Mouse (Mus musculus) myocyte (in vitro differentiated cells): ENCODE measurements around the gene Coro7. TPM values are rescaled to one million over a fixed set of nuclear protein-coding genes. Genes with fewer than 3 reads are reported as not detected.

Source experiments
- H3K27me3 ChIP-seq: one replicate; pipeline ENCODE4 v1.6.1; 2011; ENCODE audit not compliant: control insufficient read depth, insufficient read depth, insufficient read length
- H3K36me3 ChIP-seq: one replicate; pipeline ENCODE4 v1.6.1; 2011; ENCODE audit not compliant: control insufficient read depth, insufficient read depth
- H3K4me2 ChIP-seq: one replicate; pipeline ENCODE4 v1.6.1; 2011; ENCODE audit warnings: low read depth, control low read depth
- H3K4me3 ChIP-seq: one replicate; pipeline ENCODE4 v1.5.1; 2011; ENCODE audit warnings: mild to moderate bottlenecking, control low read depth, moderate library complexity
- H3K79me2 ChIP-seq: one replicate; pipeline ENCODE4 v1.6.1; 2011; ENCODE audit not compliant: control insufficient read depth, insufficient read depth
- H3ac ChIP-seq: one replicate; pipeline ENCODE4 v1.6.1; 2011; ENCODE audit not compliant: control insufficient read depth, insufficient read length
- CEBPB ChIP-seq: IDR thresholded peaks from 2 replicates; pipeline ENCODE4 v1.6.1; 2011; ENCODE audit warnings: mild to moderate bottlenecking, moderate library complexity; ENCODE audit not compliant: poor library complexity, insufficient read depth, severe bottlenecking
- MAX ChIP-seq: IDR thresholded peaks from one replicate; pipeline ENCODE4 v1.6.1; 2011; ENCODE audit warnings: low read depth, mild to moderate bottlenecking, control low read depth
- MYOD1 ChIP-seq, 3 experiments: IDR thresholded peaks; one replicate each; pipeline ENCODE4 v1.6.1; 2011; ENCODE audit warnings: control low read depth in 2 of 3, low read depth in 2 of 3, mild to moderate bottlenecking in 2 of 3, moderate library complexity in 1 of 3; ENCODE audit not compliant: insufficient read length in 2 of 3, control insufficient read depth in 1 of 3
- MYOG ChIP-seq, 3 experiments: IDR thresholded peaks; one replicate each; pipeline ENCODE4 v1.6.1; 2011; ENCODE audit warnings: control low read depth in 2 of 3, low read depth in 2 of 3, mild to moderate bottlenecking in 2 of 3; ENCODE audit not compliant: insufficient read length in 2 of 3, control insufficient read depth in 1 of 3, insufficient read depth in 1 of 3
- POLR2A ChIP-seq: IDR thresholded peaks from one replicate; pipeline ENCODE4 v1.6.1; 2011; ENCODE audit warnings: low read depth, mild to moderate bottlenecking, control low read depth, moderate library complexity; ENCODE audit not compliant: insufficient read length
- POLR2AphosphoS2 ChIP-seq: IDR thresholded peaks from one replicate; pipeline ENCODE4 v1.6.1; 2011; ENCODE audit warnings: low read depth, control low read depth; ENCODE audit not compliant: insufficient read length
- REST ChIP-seq: IDR thresholded peaks from one replicate; pipeline ENCODE4 v1.6.1; 2011; ENCODE audit warnings: mild to moderate bottlenecking, control low read depth, moderate library complexity; ENCODE audit not compliant: insufficient read depth, insufficient read length
- SRF ChIP-seq: IDR thresholded peaks from one replicate; pipeline ENCODE4 v1.6.1; 2011; ENCODE audit warnings: low read depth; ENCODE audit not compliant: control insufficient read depth, insufficient read length
- TCF12 ChIP-seq: IDR thresholded peaks from one replicate; pipeline ENCODE4 v1.6.1; 2011; ENCODE audit warnings: mild to moderate bottlenecking, control low read depth; ENCODE audit not compliant: poor library complexity, insufficient read depth, severe bottlenecking
- TCF3 ChIP-seq: IDR thresholded peaks from one replicate; pipeline ENCODE4 v1.6.1; 2011; ENCODE audit warnings: low read depth, control low read depth; ENCODE audit not compliant: insufficient read length
- USF1 ChIP-seq: IDR thresholded peaks from one replicate; pipeline ENCODE4 v1.6.1; 2011; ENCODE audit warnings: low read depth, mild to moderate bottlenecking, control low read depth, moderate library complexity
- polyA plus RNA-seq: library from polyadenylated mRNA; unstranded; fragments of >200 nt; fragmentation: generic; extraction: Trizol; gene quantifications from one replicate; pipeline ENCODE4 v1.2.1, GENCODE M21; 2012; ENCODE audit warnings: missing spikeins

The Coro7 gene
- polyA plus RNA-seq, 1 experiment, result 15.2 TPM

DNA sequence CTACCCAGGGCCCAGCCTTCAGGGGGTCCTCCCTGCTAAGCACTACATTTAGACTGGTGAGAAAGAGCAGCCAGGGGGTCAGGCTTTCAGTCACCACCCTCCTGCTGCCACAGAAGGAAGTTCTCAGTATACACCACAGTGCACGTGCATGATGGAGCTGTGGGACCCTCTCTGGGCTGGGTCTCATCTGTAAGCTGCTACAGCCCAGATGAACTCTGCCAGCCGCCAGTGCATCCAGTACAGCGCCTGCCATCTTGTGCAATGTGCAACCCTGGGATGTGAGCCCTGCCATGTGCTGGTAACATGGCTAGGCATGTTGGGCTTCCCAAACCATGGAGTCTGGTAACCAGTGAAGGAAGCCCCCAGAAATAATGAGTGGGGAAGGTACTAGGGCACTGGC, 29.4 kb downstream of the Coro7 start:
- peaks cover 46% of the 10 kb centered on the region for H3K79me2 ChIP-seq
- no peaks in the 10 kb centered on the region for H3K27me3 ChIP-seq
- no peak overlapping the region for H3ac ChIP-seq
- H3K4me3 ChIP-seq, result no peak overlapping the region
- no peak overlapping the region for H3K4me2 ChIP-seq
- TF ChIP-seq TCF12 (no peak), POLR2AphosphoS2 (peak; percentile 16)
- peaks cover 34% of the 10 kb centered on the region for H3K36me3 ChIP-seq

DNA sequence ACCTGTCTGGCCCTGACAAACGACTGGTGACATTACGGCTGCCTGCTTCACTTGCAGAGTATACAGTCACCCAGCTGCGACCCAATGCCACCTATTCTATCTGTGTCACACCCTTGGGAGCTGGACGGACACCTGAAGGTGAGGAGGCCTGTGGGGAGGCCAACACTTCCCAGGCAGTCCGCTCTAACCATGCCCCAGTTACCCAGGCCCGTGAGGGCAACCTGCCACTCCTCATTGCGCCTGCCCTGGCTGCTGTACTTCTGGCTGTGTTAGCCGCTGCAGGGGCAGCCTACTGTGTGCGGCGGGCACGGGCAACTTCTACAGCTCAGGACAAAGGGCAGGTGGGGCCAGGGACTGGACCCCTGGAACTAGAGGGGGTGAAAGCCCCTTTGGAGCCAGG, 29.9 kb downstream of the Coro7 start:
- TF ChIP-seq USF1 (no peak), POLR2AphosphoS2 (no peak), MYOG (IDR thresholded peaks at IDR 0.05; ENCODE audit: control insufficient read depth in 1 of 3, insufficient read depth in 1 of 3, insufficient read length in 2 of 3, low read depth in 2 of 3) (no peak), CEBPB (no peak), TCF3 (no peak), TCF12 (no peak), SRF (no peak), REST (no peak), POLR2A (no peak)
- Histone ChIP-seq H3K79me2 (peaks cover 50% of the 10 kb centered on the region), H3ac (no peak overlapping the region), H3K4me3 (no peak overlapping the region), H3K4me2 (no peak overlapping the region), H3K27me3 (no peaks in the 10 kb centered on the region), H3K36me3 (peaks cover 34% of the 10 kb centered on the region)

DNA sequence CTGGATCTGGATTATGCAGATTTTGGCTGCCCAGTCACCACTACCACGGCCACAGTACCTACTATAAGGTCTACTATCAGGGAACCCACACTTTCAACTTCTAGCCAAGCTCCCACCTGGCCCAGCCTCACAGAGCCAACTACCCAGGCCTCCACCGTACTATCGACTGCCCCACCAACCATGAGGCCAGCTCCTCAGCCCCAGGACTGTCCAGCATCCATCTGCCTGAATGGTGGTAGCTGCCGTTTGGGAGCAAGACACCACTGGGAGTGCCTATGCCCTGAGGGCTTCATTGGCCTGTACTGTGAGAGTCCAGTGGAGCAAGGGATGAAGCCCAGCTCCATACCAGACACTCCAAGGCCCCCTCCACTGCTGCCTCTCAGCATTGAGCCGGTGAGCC, 30.4 kb downstream of the Coro7 start:
- H3K79me2 ChIP-seq, result peaks cover 55% of the 10 kb centered on the region
- no peak overlapping the region for H3K4me3 ChIP-seq
- peaks cover 30% of the 10 kb centered on the region for H3K36me3 ChIP-seq
- H3ac ChIP-seq, result no peak overlapping the region
- no peaks in the 10 kb centered on the region for H3K27me3 ChIP-seq
- TF ChIP-seq POLR2AphosphoS2 (peak; percentile 39), MAX (no peak)
- H3K4me2 ChIP-seq, result no peak overlapping the region

DNA sequence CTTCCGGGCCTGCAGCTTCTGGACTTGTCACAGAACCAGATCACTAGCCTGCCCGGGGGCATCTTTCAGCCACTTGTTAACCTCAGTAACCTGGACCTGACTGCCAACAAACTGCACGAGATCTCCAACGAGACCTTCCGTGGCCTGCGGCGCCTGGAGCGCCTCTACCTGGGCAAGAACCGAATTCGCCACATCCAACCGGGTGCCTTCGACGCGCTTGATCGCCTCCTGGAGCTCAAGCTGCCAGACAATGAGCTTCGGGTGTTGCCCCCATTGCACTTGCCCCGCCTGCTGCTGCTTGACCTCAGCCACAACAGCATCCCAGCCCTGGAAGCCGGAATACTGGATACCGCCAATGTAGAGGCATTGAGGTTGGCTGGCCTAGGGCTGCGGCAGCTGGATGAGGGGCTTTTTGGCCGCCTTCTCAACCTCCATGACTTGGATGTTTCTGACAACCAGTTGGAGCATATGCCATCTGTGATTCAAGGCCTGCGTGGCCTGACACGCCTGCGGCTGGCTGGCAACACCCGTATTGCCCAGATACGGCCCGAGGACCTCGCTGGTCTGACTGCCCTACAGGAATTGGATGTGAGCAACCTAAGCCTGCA, 31.1 kb downstream of the Coro7 start:
- TF ChIP-seq USF1, result no peak
- no peak for TF ChIP-seq POLR2A
- TF ChIP-seq TCF12, result no peak
- TF ChIP-seq MYOG (IDR thresholded peaks at IDR 0.05; ENCODE audit: control insufficient read depth in 1 of 3, insufficient read depth in 1 of 3, insufficient read length in 2 of 3, low read depth in 2 of 3), result peak in 1 of 3 experiments; percentile 17
- Histone ChIP-seq H3ac (no peak overlapping the region), H3K27me3 (no peaks in the 10 kb centered on the region), H3K4me2 (peak overlapping the region; percentile 64), H3K36me3 (peaks cover 23% of the 10 kb centered on the region), H3K79me2 (peaks cover 55% of the 10 kb centered on the region), H3K4me3 (no peak overlapping the region)

DNA sequence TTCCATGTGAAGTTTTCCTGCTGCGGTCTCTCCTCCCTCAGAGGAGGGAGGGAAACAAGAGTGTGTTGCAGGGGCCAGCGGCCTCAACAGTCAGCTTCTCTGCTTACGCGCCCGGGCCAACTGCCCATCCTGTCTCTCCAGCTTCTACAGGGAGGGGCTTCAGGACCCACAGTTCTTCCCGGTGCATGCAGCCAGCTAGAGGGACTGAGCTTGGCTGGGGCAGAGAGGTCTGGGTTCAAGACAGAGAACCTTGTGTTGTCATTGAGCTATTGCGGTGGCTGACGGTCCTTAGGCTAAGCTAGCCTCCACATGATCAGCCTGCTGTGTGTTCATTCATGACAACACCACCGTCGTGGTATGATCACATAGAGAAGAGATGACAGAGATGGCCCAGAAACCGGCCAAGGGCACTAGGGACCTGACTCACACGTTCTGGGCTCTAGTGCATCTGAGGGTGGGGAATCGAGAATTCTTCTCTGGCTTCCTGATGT, 31.9 kb downstream of the Coro7 start:
- peaks cover 63% of the 10 kb centered on the region for H3K79me2 ChIP-seq
- TF ChIP-seq CEBPB, result no peak
- peak; percentile 8 for TF ChIP-seq POLR2AphosphoS2
- peak; percentile 13 for TF ChIP-seq USF1
- no peak for TF ChIP-seq MYOD1 (IDR thresholded peaks at IDR 0.05; ENCODE audit: control insufficient read depth in 1 of 3, insufficient read length in 2 of 3, low read depth in 2 of 3)
- TF ChIP-seq MAX, result no peak
- TF ChIP-seq MYOG (IDR thresholded peaks at IDR 0.05; ENCODE audit: control insufficient read depth in 1 of 3, insufficient read depth in 1 of 3, insufficient read length in 2 of 3, low read depth in 2 of 3), result no peak
- peak overlapping the region; percentile 64 for H3K4me2 ChIP-seq
- H3K4me3 ChIP-seq, result no peak overlapping the region
- no peaks in the 10 kb centered on the region for H3K27me3 ChIP-seq
- peaks cover 18% of the 10 kb centered on the region for H3K36me3 ChIP-seq
- H3ac ChIP-seq, result no peak overlapping the region

DNA sequence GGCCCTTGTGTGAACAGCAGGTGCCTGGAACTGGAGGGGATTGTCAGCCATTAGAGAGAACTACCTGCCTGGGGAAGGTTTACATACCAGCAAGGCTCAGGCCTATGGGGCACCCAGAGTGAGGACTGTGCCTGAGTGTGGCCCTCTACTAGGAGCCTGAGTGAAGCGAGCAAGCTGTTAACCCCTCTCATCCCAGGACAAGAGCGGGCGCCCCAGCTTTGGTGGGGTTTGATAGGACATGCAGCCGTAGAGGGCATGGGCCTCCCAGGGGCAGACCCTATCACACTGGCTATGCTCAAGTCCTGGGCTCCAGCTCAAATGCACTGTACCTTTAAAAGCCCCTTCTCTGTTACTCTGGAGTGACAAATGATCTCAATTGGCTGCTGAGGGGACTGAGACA, 32.7 kb downstream of the Coro7 start:
- Histone ChIP-seq H3K4me3 (no peak overlapping the region), H3K36me3 (peaks cover 9% of the 10 kb centered on the region), H3K27me3 (no peaks in the 10 kb centered on the region), H3K4me2 (peak overlapping the region; percentile 64), H3K79me2 (peaks cover 71% of the 10 kb centered on the region), H3ac (no peak overlapping the region)
- TF ChIP-seq MAX, result no peak
- TF ChIP-seq POLR2AphosphoS2, result peak; percentile 30
